Comparison of ENCODE assay signal across 8 mouse cellular contexts in the genomic region with DNA sequence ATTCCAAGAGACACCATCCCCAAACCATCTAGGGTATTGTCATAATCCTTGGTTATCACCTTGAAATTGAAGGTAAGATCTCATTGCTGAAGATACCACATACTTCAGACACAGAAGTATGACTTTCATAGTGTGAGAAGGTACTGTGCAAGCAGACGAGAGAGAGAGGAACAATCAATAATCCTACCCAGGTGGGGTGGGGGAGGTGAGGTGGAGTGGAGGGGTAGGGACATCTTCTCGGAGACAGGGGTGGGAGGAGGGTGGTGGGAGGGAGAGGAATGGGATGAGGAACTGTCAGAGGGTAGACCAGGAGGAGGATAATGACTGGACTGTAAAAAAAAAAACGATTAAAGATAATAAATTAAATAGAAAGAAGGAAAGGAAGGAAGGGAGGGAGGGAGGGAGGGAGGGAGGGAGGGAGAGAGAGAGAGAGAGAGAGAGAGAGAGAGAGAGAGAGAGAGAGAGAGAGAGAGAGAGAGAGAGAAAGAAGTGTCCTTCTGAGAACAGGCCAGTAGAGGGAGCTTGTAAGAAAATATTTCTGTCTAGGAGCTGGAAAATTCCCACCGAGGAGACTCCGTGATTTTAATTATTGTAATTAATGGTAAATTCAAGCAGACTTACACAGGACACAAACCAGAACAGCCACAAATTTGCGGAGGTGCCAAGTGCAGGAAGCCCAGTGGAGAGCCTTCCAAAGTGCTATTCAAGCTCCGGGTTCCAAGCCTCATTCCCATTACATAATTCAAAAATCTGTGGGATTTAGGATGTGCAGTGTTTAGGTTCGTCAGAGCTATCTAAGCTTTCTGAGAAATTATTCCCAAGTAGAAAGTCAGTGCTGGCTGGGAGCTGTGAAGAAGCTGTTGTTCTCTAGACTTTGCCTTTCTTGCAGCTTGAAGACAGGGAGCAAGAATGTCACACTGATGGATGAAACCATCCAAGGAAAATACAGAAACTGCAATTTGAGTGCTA. TPM values are rescaled to one million over a fixed set of nuclear protein-coding genes. Genes with fewer than 3 reads are reported as not detected.
A peak's percentile ranks its signal among the peaks of the same experiment; 100 is the strongest.
DNase-seq lines count a peak whose midpoint lies in the region; ATAC-seq and TF ChIP-seq lines count a peak whose summit lies in the region.

No protein-coding gene starts in this region.

- TF ChIP-seq CTCF in E14TG2a.4 (conservative IDR thresholded peaks at IDR 0.05; ENCODE audit: low read length): peak; percentile 20; the same call in 1 of the 2 replicates

- H3K4me1 ChIP-seq in heart, embryonic 11.5 days (ENCODE audit: control insufficient read depth, insufficient read depth, low read length): no peaks in the 10 kb centered on the region
- peaks cover 52% of the 10 kb centered on the region for H3K4me1 ChIP-seq in E14TG2a.4 (replicated peaks; ENCODE audit: low read depth, low read length)

- no peaks in the 10 kb centered on the region for H3K36me3 ChIP-seq in heart, embryonic 11.5 days (ENCODE audit: control insufficient read depth, insufficient read depth, low read length)
- H3K36me3 ChIP-seq in E14TG2a.4 (ENCODE audit: insufficient read depth, low read length): peaks cover 23% of the 10 kb centered on the region
- no peaks in the 10 kb centered on the region for H3K36me3 ChIP-seq in splenic B cell, adult 2 months (ENCODE audit: control insufficient read depth, insufficient read depth, low read length, poor library complexity, severe bottlenecking)

- peak; percentile 17 to 19 for DNase-seq in heart, postnatal 10 days
- DNase-seq in cerebellum, adult 11 months: peak; percentile 42
- DNase-seq in kidney, postnatal 36 days: peak; percentile 11 to 19
- peak; percentile 14 for DNase-seq in splenic B cell, adult 2 months (ENCODE audit: low read depth, low spot score)
- no peak for DNase-seq in gastrocnemius, postnatal 4 days (ENCODE audit: low spot score in 2 of 2)
- DNase-seq in heart, postnatal 36 days: no peak

- no peak for ATAC-seq in heart, embryonic 11.5 days (replicated peaks; ENCODE audit: insufficient number of reproducible peaks, low FRiP score, low TSS enrichment)

- intact Hi-C loops in heart, postnatal 10 days (cut with DNase I): loop anchor here (1.0 to 2.0 kb wide), 2 partner anchors 118 to 208 kb away; a partner anchor contains a TSS
- intact Hi-C loops in heart, postnatal 36 days (cut with DNase I): loop anchor here (1.0 to 5.0 kb wide), 3 partner anchors 53 to 208 kb away; a partner anchor contains a TSS

- no peak overlapping the region for H3K4me3 ChIP-seq in heart, embryonic 11.5 days (ENCODE audit: low read depth, low read length)
- H3K4me3 ChIP-seq in E14TG2a.4 (replicated peaks; ENCODE audit: low read length): peak overlapping the region; percentile 33; the same call in 1 of the 2 replicates

- H3K27ac ChIP-seq in heart, embryonic 11.5 days (ENCODE audit: low read depth, low read length): no peak overlapping the region

- WGBS in heart, embryonic 11.5 days (ENCODE audit: insufficient replicate concordance): 52% methylated on average over 8 of the region's 8 CpGs

- H3K9me3 ChIP-seq in heart, embryonic 11.5 days (replicated peaks; ENCODE audit: control insufficient read depth, low read length): no peaks in the 10 kb centered on the region
- peaks cover 33% of the 10 kb centered on the region for H3K9me3 ChIP-seq in E14TG2a.4 (ENCODE audit: low read length)

- no peak overlapping the region for H3K9ac ChIP-seq in heart, embryonic 11.5 days (ENCODE audit: low read depth, low read length)

- no peak overlapping the region for H3K4me2 ChIP-seq in heart, embryonic 11.5 days

- no peaks in the 10 kb centered on the region for H3K27me3 ChIP-seq in heart, embryonic 11.5 days (ENCODE audit: control insufficient read depth, insufficient read depth, low read length)
- no peaks in the 10 kb centered on the region for H3K27me3 ChIP-seq in E14TG2a.4 (ENCODE audit: insufficient read depth, low read length)
- no peaks in the 10 kb centered on the region for H3K27me3 ChIP-seq in splenic B cell, adult 2 months (ENCODE audit: control insufficient read depth, insufficient read depth, low read length, poor library complexity, severe bottlenecking)

RNA-seq across cellular contexts. Expression of a gene that starts 35.5 kb away (rescaled TPM):
- total RNA-seq in heart, postnatal 10 days (2021): 10 to 100 TPM; 75.5 to 77.7 TPM
- polyA plus RNA-seq in heart, embryonic 11.5 days (2014; fragmentation: Nextera tagmentation; extraction: Ambion mirVana): 188 and 199 TPM in 2 replicates
- 10 to 100 TPM; 85.1 to 86.9 TPM for total RNA-seq in gastrocnemius, postnatal 4 days (2021)
- total RNA-seq in heart, postnatal 36 days (2021): 10 to 100 TPM; 71.0 to 75.8 TPM

Comparison
In these comparisons a context has a peak if more than half of its experiments do, and no peak if none do; other contexts are left out.
1. DNase-seq: peak in heart, postnatal 10 days (2 of 2), cerebellum, adult 11 months (single experiment), kidney, postnatal 36 days (2 of 2) and splenic B cell, adult 2 months (single experiment); none in gastrocnemius, postnatal 4 days (0 of 2) and heart, postnatal 36 days (0 of 2).